Mouse (Mus musculus) brain, embryonic 14.5 days (tissue): ENCODE results near the gene Col4a3. TPM values are rescaled to one million over a fixed set of nuclear protein-coding genes. Genes with fewer than 3 reads are reported as not detected.
A peak's percentile ranks its signal among the peaks of the same experiment; 100 is the strongest.

Source experiments
- DNase-seq: peaks from one replicate; pipeline ENCODE4 v3.0.0-alpha.2; 2011; ENCODE audit warnings: low read depth
- CTCF ChIP-seq: fragments of 200-500 bp; IDR thresholded peaks from 2 replicates; pipeline ENCODE4 v1.5.1; 2012; ENCODE audit warnings: inconsistent platforms, mild to moderate bottlenecking, moderate library complexity, borderline replicate concordance; ENCODE audit not compliant: insufficient read depth, insufficient read length; ENCODE audit errors: extremely low read depth
- POLR2A ChIP-seq: fragments of 200-500 bp; IDR thresholded peaks from 2 replicates; pipeline ENCODE4 v1.6.1; 2012; ENCODE audit warnings: mild to moderate bottlenecking, inconsistent platforms, borderline replicate concordance; ENCODE audit not compliant: poor library complexity, insufficient read depth, insufficient read length, severe bottlenecking; ENCODE audit errors: extremely low read depth
- polyA plus RNA-seq: library from polyadenylated mRNA; depleted of rRNA; stranded (reverse); fragments of >200 nt; gene quantifications from 2 replicates; pipeline ENCODE4 v1.2.3, GENCODE M21; 2012

The Col4a3 gene
- polyA plus RNA-seq, 1 experiment, result 0.25 TPM

DNA sequence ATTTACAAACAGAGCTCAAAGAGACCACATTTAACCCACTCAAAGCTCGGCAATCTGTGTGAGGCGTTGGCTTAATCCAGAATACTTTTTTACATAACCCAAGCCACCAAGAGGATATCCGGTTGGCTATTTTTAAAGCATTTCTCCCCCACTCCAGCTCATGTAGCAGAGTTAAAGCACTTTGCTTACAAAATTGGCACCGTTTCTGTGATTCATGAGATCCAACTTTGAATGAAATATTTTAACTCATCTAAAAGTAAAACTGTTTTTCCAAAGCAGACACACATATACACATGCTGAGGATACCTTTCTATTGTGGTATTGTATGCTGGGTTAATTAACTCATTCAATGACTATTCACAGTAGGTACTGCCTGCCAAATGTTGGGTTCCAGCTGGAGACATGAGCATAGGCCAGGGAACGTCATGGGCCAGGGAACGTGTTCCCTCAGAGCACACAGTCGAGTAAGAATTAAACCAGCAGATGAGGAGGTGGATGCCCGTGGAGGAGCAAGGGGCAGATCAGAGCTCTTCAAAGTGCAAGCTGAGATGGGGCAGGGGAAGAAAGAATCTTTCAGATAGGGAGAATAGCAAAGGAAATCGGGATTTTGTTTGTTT lies 22.0 kb downstream of the Col4a3 start:
- DNase-seq, result peak; percentile 34

GRCm38 (mm10) chr1:82612061-82612660 lies 25.4 kb downstream of the Col4a3 start:
- TF ChIP-seq POLR2A (no peak), CTCF (no peak)
- DNase-seq, result no peak

More for the DNA sequence above, 22.0 kb downstream of the Col4a3 start:
- TF ChIP-seq CTCF (no peak), POLR2A (no peak)

DNA sequence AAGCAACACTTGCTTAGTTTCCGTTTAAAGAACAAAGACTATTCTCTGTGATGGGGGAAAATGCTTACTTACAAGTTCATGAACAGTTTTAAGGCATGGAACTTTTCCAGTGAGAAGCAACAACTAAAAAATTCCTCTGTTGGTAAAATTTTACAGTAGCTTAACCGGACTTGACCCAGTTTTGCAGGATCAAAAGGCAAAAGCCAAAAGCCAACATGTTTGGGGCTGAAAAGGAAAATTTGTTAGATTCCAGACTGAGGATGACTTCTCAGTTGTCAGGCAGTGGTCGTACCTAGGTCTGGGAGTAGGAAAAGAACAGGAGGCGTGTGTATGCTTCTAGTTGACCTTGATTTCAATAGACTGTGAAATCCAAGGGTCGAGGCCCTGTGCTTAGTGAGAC lies 31.3 kb downstream of the Col4a3 start:
- TF ChIP-seq CTCF, result no peak
- TF ChIP-seq POLR2A, result no peak

GRCm38 (mm10) chr1:82618592-82618991 lies 31.9 kb downstream of the Col4a3 start:
- no peak for TF ChIP-seq CTCF
- TF ChIP-seq POLR2A, result no peak
- no peak for DNase-seq

More for the DNA sequence above, 31.3 kb downstream of the Col4a3 start:
- no peak for DNase-seq

GRCm38 (mm10) chr1:82619981-82620380 lies 33.3 kb downstream of the Col4a3 start:
- DNase-seq, result no peak
- TF ChIP-seq CTCF (no peak), POLR2A (no peak)

GRCm38 (mm10) chr1:82624934-82625333 lies 38.2 kb downstream of the Col4a3 start:
- DNase-seq, result no peak
- TF ChIP-seq CTCF (no peak), POLR2A (no peak)

DNA sequence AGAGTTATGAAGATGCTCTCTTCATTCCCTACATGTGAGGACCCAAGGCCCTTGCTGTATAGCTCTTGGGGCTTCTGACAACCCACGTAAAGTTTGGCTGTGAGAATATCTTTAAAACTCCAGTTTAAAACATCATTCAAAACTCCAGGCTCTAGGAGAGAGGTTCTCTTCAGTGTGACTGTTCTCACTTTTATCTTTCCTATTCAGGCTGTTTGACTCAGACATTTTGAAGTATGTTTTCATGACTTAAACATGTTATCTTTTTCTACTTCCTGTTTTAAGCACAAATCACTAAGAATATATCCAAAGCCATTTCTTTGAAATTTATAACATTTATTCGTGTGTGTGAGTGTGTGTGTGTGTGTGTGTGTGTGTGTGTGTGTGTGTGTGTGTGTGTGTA lies 38.8 kb downstream of the Col4a3 start:
- DNase-seq, result no peak
- TF ChIP-seq CTCF, result no peak
- no peak for TF ChIP-seq POLR2A

- DNase-seq, result no peak
- TF ChIP-seq CTCF, result no peak
- TF ChIP-seq POLR2A, result no peak
Measured at GRCm38 (mm10) chr1:82627652-82628051, 40.9 kb downstream of the Col4a3 start.

DNA sequence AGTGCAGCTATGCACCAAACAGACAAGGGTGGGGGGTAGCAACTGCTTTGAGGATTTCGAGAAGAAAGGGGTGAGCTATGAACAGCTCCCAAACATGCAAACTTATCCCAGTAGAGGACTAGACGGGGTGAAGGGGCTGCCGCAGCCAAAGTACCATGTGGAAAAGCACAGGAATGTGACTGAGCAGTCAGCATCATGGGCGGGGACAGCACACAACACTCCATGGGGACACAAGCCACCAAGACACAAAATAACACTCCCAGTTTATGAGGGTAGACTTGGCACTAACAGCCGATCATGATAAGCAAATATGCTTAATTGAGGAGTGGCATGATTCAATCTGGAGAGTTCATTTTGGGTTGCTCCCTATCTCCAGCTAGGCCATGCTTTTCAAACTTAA lies 42.8 kb downstream of the Col4a3 start:
- no peak for DNase-seq
- TF ChIP-seq POLR2A (no peak), CTCF (no peak)

DNA sequence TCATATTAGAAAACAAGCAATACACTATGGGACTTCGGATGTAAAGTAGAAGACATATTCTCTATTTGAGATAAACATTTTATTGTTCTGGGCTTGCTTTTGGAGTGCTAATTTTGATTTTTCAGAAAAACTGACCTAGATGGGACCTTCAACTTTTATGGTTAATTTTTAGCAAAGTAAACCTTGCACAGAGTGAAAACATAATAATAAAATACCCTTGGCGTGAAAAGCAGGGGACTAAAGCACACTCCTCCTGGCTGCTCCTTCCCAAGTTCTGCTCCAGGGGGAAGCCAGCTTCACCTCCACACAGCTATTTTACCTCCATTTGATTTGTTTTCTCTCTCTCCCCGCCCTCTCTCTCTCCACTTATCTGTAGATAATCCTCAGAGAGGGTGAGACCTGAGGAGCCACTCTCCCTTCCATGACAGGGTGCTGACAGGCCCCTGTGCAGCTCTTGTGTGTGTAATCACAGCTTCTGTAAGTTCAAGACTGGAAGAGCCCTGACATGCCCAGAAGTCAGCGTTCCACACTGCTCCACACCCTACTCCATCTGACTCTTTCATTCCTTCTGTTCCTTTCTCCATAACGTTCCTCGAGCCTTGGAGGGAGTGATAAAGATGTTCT lies 44.6 kb downstream of the Col4a3 start:
- no peak for TF ChIP-seq CTCF
- no peak for TF ChIP-seq POLR2A
- no peak for DNase-seq

- TF ChIP-seq POLR2A, result no peak
- TF ChIP-seq CTCF, result no peak
- DNase-seq, result peak; percentile 86
Measured at GRCm38 (mm10) chr1:82634545-82635253, 48.0 kb downstream of the Col4a3 start.

- no peak for DNase-seq
- no peak for TF ChIP-seq POLR2A
- TF ChIP-seq CTCF, result no peak
Measured at GRCm38 (mm10) chr1:82635254-82635620, 48.5 kb downstream of the Col4a3 start.

- no peak for TF ChIP-seq POLR2A
- TF ChIP-seq CTCF, result no peak
- no peak for DNase-seq
Measured at GRCm38 (mm10) chr1:82636321-82636720, 49.6 kb downstream of the Col4a3 start.
